Mouse (Mus musculus): ENCODE results near the gene Trappc1.

DNA sequence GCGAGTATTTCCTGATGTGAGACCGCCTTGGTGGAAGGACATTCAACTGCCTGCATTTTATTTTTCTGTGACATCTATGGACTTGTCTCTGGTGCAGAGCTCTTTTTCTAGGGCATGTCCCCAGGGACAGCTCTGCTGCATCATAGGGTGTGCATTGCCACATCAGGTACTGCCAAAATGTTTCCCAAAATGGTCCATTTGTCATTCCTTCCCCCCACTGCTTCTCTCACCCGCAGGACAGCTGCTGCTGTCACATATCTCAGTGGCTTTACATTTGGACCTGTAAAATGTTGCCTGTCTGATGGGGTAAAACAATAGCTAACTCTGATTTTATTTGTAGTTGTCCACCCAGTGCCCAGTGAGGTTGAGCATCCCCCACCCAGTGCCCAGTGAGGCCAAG, 28.5 kb upstream of the Trappc1 start:
- TF ChIP-seq CTCF (IDR thresholded peaks at IDR 0.05; ENCODE audit: low read depth) (no peak), EP300 (IDR thresholded peaks at IDR 0.05; ENCODE audit: low read depth) (no peak)

Data from liver, embryonic 14.5 days (tissue).